Mouse (Mus musculus) CD4-positive, CD25-positive, alpha-beta regulatory T cell, adult 2 months (primary cell): Measurements from ENCODE around the gene Gm12253.

Source experiments
- DNase-seq: peaks from one replicate; pipeline ENCODE4 v3.0.0-alpha.2; 2012; ENCODE audit warnings: low read depth, low spot score

Gm12253 gene

DNA sequence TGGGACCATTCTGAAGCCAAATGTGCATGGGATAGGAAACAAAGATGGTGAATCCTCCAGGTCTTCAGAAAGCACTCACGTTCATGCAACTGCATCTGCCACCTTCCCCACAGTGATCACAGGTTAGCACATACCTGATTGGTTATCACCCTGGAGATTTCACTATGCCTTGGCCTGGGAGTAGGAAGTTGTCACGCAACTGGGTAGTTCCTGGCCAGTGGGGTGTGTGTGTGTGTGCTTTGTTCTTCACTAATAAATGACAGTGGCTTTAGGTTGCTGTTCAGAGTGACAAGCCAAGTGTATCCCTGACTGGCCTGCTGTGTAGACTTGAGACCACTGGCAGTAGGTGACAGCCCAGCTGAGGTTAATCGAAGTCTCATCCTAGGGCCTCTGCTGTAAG is at the start of gene Gm12253:
Gene Gm12253 (plus strand): TSS at position 301 of the 400 bp plus-strand sequence.
- DNase-seq, result no peak

DNA sequence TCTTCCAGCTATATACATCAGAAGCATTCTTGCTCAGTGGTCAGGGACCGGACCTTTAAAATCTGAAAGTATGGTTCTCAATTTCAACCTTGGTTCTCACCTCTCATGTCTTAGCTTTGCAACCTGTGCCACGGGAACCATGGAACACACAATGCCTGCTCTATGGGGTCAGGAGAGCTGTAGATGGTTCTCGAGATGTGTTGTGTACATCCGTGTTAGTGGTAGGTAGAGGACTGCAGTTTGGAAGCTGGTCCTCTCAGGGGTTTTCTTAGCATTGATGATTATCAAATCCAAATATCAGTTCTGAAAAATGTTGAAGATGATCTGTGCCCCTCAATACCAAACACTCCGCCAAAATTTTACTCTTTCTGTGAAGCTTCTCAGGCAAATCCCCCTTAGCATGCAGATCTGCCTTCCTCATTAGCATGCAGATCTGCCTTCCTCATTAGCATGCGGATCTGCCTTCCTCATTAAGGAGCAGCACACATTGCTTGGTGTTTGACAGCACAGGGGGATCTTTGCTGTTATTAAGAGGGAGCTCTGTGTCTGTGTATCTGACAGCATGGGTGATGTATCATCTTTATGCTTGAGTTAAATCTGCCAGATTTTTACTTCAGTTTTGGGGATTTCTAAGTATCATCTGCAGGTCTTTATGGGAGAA is 32.2 kb upstream of the Gm12253 start:
- no peak for DNase-seq

DNA sequence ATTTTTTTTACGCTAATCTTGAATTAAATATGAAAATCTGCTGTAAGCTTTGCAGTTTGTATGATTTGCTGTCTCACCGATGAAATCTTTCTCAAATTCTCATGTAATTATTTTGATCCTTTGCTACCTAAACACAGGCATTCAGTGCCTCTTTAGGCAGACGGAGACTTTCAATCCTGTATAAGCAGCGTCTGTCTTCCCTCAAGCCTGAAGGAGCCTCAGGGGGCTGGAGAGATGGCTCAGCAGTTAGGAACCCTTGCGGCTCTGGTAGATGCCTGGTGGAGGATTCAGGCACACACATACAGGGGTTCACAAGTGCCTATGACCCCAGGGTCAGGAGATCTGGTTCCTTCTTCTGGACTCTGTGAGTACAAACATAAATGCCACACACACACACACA is 31.7 kb upstream of the Gm12253 start:
- DNase-seq, result no peak

DNA sequence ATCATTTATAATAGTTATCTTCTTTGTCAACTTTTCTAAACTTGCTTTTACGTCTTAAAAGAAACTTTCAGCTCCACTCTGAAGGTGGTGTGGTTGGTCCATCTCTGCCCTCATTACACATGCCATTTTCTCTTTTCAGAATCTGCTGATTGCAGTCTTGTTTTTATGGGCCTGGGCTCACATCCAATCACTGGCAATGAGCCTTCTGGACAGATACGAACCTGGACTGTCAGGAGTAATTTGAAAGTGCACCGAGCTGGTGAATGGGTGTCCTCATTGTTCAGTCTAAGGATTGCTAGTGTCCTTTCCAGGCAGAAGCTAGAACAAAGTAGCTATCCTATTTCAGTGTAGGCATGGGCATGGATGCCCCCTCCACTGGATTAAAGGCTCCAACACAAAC is 24.3 kb upstream of the Gm12253 start:
- no peak for DNase-seq

DNA sequence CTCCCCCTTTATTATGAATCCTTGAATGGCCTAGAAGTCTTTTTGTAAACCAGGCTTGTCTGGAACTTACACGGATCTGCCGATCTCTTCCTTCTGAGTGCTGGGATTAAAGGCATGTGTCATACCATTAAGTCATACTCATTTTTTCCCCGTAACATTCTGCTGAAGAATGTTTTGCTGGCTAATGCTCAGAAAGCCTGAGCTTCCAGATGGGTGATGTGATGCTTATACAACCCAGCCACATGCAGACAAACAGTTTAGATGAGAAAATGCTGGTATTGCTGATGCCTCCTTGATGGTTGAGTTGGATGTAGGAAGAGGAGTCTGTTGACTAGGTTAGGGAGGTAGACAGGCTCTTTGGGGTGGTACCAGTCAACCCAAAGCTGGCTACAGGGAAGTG is 14.0 kb upstream of the Gm12253 start:
- no peak for DNase-seq

DNA sequence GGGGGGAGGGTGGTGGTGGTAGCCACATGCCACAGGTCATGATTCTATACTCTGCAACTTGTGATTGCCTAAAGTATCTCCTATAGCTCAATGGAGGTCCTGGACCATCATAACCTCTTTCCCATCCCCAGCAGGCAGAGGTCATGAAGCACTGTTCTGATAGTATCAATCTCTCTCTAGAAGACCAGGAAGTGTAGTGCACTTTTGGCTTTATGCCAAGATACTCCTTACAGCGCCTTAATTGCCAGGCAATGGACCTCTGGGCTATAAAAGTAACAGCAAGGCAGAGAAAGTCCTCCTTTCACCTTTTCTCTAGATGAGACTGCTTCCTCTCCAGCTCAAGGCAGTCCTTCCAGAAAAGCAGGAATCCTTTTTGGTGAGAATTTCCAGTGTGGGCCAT is 11.5 kb upstream of the Gm12253 start, which contains the start of gene 1810065E05Rik:
Gene 1810065E05Rik (plus strand): TSS at position 297 of the 400 bp plus-strand sequence.
- DNase-seq, result no peak

DNA sequence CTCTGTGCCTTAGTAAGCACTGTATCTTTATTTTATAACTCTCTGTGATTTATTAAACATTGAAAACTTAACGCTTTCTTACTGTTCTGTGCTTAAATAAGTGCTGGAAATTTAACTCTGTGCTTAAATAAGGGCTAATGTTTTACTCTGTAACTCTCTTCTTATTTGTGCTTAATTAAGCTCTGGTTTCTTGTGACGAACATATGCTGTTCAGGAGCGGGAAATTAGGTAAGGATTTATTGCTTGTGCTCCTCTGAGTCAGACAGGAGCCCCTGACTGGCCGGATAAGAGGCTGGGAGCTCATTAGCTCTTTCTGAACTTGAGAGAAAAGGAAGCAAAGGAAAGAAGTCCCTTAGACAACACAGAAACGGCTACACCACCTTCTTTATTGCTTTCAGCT is 5.5 kb downstream of the Gm12253 start:
- no peak for DNase-seq

DNA sequence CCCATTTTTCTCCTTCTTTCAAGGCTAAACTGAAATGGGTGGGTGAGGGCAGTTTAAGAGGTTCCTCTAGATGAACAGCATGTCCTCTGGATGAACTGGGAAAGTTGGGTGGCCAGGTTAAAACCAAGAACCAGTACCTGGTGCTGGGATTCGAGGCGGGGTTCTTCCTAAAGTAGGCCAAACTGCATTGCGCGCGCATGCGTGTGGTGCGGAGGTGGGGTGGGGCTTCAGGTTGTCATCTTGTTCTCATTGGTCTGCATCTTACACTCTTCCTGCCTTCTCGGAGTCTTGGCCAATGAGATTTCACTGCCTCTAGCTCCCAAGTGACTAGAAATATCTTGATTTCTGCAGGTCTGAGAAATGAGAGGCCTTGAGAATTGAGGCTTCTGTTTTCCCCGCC is 20.4 kb downstream of the Gm12253 start, which contains the start of gene Lypd9:
Gene Lypd9 (minus strand): TSS at position 165 of the 400 bp plus-strand sequence.
- DNase-seq, result no peak

DNA sequence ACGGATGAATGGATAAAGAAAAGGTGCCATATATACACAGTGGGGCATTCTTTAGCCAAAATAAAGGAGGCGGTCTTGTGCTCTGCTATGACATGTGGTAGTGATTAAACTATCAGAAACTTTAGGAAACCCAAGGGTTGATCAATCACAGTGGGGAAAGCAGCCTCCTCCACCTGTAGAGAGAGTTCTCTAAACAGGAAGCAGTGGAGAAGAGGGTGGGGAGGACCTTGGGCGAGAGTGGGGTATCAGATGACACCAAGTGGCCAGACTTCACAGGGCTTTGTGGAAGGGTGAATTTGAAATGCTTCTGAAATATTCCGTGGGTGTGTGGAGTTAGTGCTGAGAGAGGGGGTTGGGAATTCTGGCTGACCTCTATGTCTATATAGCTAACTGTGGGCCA is 21.2 kb downstream of the Gm12253 start:
- DNase-seq, result no peak

DNA sequence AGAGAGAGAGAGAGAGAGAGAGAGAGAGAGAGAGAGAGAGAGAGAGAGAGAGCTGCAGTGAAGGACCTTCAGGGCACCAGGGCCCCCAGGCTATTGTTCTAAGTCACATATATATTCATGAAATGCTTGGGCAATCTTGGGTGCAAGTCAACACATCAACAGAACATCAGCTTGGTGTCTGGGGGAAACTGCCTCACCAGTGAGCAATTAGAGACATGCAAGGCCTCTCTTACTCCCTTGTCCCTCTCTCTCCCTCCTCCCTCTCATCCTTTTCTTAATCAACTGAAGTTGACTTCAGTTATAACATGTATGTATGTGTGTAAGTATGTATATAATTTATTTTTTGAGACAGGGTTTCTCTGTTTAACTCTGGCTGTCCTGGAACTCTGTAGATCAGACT is 29.8 kb downstream of the Gm12253 start, which contains the start of gene Olfr30:
Gene Olfr30 (minus strand): TSS at position 101 of the 400 bp plus-strand sequence.
- DNase-seq, result no peak
